Mouse (Mus musculus): ENCODE measurements around the gene Esrrg. TPM values are rescaled to one million over a fixed set of nuclear protein-coding genes. Genes with fewer than 3 reads are reported as not detected.

The Esrrg gene
- polyA plus RNA-seq, 1 experiment from 2014 or later = 27.1 TPM

DNA sequence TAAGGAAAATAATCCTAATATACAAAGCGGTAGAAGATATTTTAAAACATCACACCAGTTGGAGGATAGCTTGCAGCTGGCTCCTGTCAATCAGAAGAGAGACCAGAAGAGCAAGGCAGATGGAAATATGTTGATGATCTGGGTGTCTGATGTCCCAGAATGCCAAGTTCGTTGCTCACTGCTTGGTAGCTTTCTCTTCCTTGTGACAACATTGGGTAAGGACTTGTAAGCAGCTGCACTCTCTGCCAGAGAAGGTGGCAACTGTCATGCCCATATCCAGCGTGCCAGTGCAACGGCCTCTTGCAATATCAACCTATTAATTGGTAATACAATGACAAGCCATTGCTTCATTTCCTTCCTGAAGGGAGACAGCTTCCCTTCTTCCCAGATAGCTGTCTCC, 296.1 kb downstream of the Esrrg start:
- Histone ChIP-seq H3K36me3 (no peaks in the 10 kb centered on the region), H3K4me3 (replicated peaks) (no peak overlapping the region), H3K27ac (no peak overlapping the region), H3K4me1 (peaks cover 42% of the 10 kb centered on the region), H3K4me2 (no peak overlapping the region), H3K9me3 (replicated peaks) (no peaks in the 10 kb centered on the region), H3K9ac (no peak overlapping the region), H3K27me3 (no peaks in the 10 kb centered on the region)
- no peak for ATAC-seq (replicated peaks; ENCODE audit: low FRiP score)
- 76% methylated on average over 4 of the region's 4 CpGs for WGBS

DNA sequence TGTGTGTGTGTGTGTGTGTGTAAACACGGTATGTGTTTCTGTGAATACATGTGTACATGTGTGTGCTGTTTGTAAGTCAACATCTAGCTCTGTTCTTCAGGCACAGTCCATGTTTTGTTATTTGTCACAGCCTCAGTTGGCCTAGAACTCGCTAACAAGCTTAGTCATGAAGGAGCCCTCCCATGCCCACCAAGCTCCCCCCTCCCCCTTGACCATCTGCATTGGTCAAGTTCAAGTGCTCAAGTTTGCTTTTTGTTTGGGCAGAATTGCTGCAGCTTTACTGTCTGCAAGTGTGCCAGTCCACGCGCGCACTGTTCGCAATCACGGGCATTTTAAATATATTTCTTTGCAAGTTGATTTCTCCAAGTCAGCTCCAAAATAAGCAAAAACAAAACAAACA, 298.8 kb downstream of the Esrrg start:
- Histone ChIP-seq H3K4me2 (no peak overlapping the region), H3K27me3 (no peaks in the 10 kb centered on the region), H3K36me3 (no peaks in the 10 kb centered on the region), H3K9me3 (replicated peaks) (no peaks in the 10 kb centered on the region), H3K4me3 (replicated peaks) (no peak overlapping the region), H3K9ac (no peak overlapping the region), H3K27ac (no peak overlapping the region), H3K4me1 (peaks cover 17% of the 10 kb centered on the region)
- 66% methylated on average over 7 of the region's 7 CpGs for WGBS
- ATAC-seq (replicated peaks; ENCODE audit: low FRiP score) = no peak

DNA sequence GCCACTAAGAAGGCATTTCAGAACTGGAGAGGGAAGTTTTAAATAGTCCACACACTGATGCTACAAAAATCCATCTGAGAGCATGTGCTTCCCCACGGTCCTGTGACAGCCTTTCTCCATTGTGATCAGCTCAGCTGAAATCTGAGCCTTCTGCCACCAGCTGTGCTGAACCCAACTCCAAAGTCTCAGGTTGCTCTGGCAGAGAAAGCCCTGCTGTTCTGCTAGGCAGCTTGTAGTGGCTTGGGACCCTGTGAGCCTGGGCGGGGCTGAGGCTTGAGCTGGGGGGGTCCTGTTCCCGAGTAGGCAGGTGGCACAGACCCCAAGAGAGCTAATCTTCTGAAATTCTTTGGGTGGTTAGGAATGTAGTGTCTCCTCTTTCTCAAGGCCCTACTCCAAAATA, 299.3 kb downstream of the Esrrg start:
- H3K4me2 ChIP-seq = no peak overlapping the region
- peaks cover 16% of the 10 kb centered on the region for H3K4me1 ChIP-seq
- no peaks in the 10 kb centered on the region for H3K9me3 ChIP-seq (replicated peaks)
- WGBS = 5% methylated on average over 3 of the region's 3 CpGs
- H3K9ac ChIP-seq = no peak overlapping the region
- peak; percentile 93 for ATAC-seq (replicated peaks; ENCODE audit: low FRiP score)
- H3K36me3 ChIP-seq = no peaks in the 10 kb centered on the region
- no peaks in the 10 kb centered on the region for H3K27me3 ChIP-seq
- peak overlapping the region; percentile 42; the same call in 1 of the 2 replicates for H3K27ac ChIP-seq
- H3K4me3 ChIP-seq (replicated peaks) = no peak overlapping the region

DNA sequence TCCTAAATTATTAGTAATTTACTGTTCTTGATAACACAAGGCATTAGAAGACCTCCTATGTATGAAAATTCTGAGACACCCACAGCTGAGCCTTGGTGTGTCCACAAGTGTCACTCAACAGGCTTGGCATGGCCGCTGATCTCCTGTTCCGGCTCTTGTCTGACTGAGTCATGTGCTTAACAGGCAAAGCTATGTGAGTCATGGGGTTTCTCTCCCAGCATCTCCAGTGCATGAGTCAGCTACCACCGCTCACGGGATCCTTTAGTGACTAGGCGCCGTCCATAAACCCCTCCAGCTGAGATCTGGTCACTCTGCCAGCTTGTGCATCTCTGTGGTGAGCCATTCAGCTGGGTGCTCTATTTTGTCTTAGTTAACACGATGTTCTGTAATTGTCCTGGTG, 302.1 kb downstream of the Esrrg start:
- H3K9me3 ChIP-seq (replicated peaks) = no peaks in the 10 kb centered on the region
- peaks cover 16% of the 10 kb centered on the region for H3K4me1 ChIP-seq
- H3K4me3 ChIP-seq (replicated peaks) = no peak overlapping the region
- H3K9ac ChIP-seq = no peak overlapping the region
- H3K4me2 ChIP-seq = no peak overlapping the region
- ATAC-seq (replicated peaks; ENCODE audit: low FRiP score) = no peak
- no peak overlapping the region for H3K27ac ChIP-seq
- WGBS = 83% methylated on average over 7 of the region's 7 CpGs
- H3K27me3 ChIP-seq = no peaks in the 10 kb centered on the region
- no peaks in the 10 kb centered on the region for H3K36me3 ChIP-seq

DNA sequence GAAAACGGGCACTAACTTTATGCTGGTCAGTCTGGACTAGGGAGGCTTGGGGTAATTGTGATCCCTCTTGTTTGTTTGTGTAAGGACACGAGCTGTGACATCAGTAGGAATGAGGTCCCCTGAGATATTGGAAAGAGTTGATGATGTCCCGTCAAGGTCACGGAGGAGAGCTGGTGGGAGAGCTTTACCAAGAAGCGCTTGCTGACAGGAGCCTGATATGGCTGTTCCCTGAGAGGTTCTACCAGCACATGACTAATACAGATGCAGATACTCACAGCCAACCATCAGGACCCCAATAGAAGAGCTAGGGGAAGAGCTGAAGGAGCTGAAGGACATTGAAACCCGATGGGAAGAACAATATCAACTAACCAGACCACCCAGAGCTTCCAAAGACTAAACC, 302.6 kb downstream of the Esrrg start:
- H3K27ac ChIP-seq = no peak overlapping the region
- H3K27me3 ChIP-seq = no peaks in the 10 kb centered on the region
- 66% methylated on average over 6 of the region's 6 CpGs for WGBS
- H3K4me1 ChIP-seq = peaks cover 16% of the 10 kb centered on the region
- H3K4me2 ChIP-seq = no peak overlapping the region
- H3K4me3 ChIP-seq (replicated peaks) = no peak overlapping the region
- no peaks in the 10 kb centered on the region for H3K36me3 ChIP-seq
- no peak for ATAC-seq (replicated peaks; ENCODE audit: low FRiP score)
- no peaks in the 10 kb centered on the region for H3K9me3 ChIP-seq (replicated peaks)
- H3K9ac ChIP-seq = no peak overlapping the region

DNA sequence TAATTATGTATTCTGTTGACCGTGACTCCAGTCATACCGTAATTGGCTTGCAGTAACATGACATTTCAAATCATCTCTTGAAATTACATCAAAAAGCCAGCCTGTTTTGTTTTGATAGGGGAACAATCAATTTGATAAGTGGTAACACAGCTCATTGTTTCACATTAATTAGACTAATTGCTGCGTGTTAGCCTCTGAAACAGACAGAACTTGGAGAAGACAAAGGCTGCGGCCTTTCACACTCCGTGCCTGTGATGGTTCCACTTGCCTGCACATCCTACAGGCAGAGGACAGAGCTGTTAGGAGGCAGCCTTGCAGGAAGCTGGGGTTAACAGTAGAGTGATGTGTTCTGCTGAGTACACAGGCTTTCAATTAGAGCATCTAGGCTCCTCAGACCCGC, 309.7 kb downstream of the Esrrg start:
- Histone ChIP-seq H3K4me1 (no peaks in the 10 kb centered on the region), H3K9ac (no peak overlapping the region), H3K4me3 (replicated peaks) (no peak overlapping the region), H3K9me3 (replicated peaks) (no peaks in the 10 kb centered on the region), H3K27ac (no peak overlapping the region), H3K36me3 (no peaks in the 10 kb centered on the region), H3K4me2 (no peak overlapping the region), H3K27me3 (no peaks in the 10 kb centered on the region)
- WGBS = 51% methylated on average over 6 of the region's 6 CpGs
- no peak; the same call in 1 of the 2 replicates for ATAC-seq (replicated peaks; ENCODE audit: low FRiP score)

DNA sequence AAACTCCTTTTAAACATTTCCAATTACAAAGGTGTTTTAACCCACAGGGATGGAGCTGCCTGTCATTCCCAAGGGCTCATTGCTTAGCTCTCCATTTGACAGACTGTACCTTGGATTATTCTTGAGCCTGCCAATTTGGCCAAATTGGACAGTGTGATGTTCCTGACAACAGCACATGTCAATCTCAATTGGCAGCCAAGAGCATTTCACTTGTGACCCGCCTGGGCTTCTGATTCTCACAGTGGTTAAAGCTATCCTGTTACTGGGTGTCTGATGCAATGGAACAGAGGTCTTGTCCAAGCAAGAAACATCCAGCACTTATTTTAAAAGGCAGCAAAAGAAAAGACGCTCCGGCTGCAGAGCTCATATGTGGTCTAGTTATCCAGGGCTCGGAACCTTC, 310.3 kb downstream of the Esrrg start:
- ATAC-seq (replicated peaks; ENCODE audit: low FRiP score) = no peak
- no peaks in the 10 kb centered on the region for H3K9me3 ChIP-seq (replicated peaks)
- no peaks in the 10 kb centered on the region for H3K4me1 ChIP-seq
- no peak overlapping the region for H3K9ac ChIP-seq
- no peak overlapping the region for H3K4me3 ChIP-seq (replicated peaks)
- no peaks in the 10 kb centered on the region for H3K27me3 ChIP-seq
- no peaks in the 10 kb centered on the region for H3K36me3 ChIP-seq
- no peak overlapping the region for H3K4me2 ChIP-seq
- 92% methylated on average over 4 of the region's 4 CpGs for WGBS
- H3K27ac ChIP-seq = no peak overlapping the region

DNA sequence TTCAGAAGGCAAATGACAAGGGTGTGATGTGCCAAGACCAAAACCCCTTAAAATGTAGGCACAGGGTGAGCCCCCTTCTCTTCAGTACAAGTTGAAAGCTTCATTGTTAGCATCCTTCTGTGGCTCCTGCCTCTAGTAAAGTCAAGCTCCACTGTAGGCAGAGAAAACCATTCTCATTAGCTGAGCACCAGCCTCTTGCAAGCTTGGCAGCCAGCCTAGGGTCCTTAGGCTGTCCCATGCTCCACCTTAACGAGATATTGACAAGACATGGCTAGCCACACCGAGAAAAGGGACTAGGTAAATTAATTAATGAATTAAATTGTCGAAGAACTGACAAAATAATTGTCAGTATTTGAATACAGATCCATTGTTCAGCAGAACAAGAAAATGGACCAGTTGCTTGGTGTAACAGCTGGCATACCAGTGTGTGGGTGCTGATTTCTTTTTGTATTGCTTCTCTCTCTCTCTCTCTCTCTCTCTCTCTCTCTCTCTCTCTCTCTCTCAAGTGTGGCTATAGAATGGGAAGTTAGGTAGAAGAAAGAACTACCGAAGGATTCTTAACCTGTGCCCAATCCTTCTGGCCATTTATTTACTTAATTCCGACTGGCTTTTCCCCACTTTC, 311.7 kb downstream of the Esrrg start:
- Histone ChIP-seq H3K4me2 (no peak overlapping the region), H3K9me3 (replicated peaks) (no peaks in the 10 kb centered on the region), H3K9ac (no peak overlapping the region), H3K36me3 (no peaks in the 10 kb centered on the region), H3K27ac (no peak overlapping the region), H3K4me1 (no peaks in the 10 kb centered on the region), H3K4me3 (replicated peaks) (no peak overlapping the region), H3K27me3 (no peaks in the 10 kb centered on the region)
- ATAC-seq (replicated peaks; ENCODE audit: low FRiP score) = no peak
- 79% methylated on average over 5 of the region's 5 CpGs for WGBS

DNA sequence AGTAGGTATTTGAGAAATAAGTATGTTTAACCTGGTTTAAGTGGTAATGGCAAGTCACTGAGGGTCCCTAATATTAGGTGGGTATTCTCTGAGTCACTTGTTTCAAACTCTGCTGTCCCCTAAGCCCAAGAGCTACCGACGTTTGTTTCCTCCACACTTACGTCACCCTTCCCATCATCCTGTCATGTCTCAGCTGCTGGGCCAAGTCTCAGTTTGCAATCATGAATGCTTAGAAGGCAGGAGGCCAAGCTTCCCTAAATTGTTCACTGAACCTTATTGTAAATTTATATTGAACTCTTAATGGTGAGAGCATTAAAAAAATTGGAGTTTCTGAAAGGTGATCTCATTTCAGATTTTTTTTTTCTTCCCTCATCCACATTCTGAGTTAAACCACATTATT, 322.6 kb downstream of the Esrrg start:
- no peaks in the 10 kb centered on the region for H3K4me1 ChIP-seq
- no peak overlapping the region for H3K9ac ChIP-seq
- WGBS = 44% methylated on average over 3 of the region's 3 CpGs
- no peak overlapping the region for H3K27ac ChIP-seq
- no peaks in the 10 kb centered on the region for H3K9me3 ChIP-seq (replicated peaks)
- H3K4me2 ChIP-seq = no peak overlapping the region
- no peaks in the 10 kb centered on the region for H3K36me3 ChIP-seq
- no peak overlapping the region for H3K4me3 ChIP-seq (replicated peaks)
- no peak for ATAC-seq (replicated peaks; ENCODE audit: low FRiP score)
- no peaks in the 10 kb centered on the region for H3K27me3 ChIP-seq

DNA sequence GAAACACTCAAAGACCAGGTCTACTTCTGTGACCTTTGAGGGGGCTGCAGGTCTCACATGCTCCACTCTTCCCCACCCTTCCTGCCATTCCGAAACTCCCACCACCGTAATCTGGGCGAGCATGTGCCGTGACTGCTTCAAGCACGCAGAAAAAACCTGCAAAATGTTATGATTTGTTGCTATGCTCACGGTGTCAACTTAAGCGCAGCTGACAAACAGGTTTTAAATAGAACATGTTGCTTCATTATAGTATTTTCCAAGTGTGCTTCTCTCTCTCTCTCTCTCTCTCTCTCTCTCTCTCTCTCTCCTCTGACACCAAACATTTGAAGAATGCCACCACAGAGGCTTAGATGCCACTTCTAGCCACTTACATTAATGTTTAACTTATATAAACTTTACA, 330.1 kb downstream of the Esrrg start:
- Histone ChIP-seq H3K9ac (no peak overlapping the region), H3K27me3 (no peaks in the 10 kb centered on the region), H3K36me3 (no peaks in the 10 kb centered on the region), H3K27ac (no peak overlapping the region), H3K9me3 (replicated peaks) (no peaks in the 10 kb centered on the region), H3K4me2 (no peak overlapping the region), H3K4me3 (replicated peaks) (no peak overlapping the region), H3K4me1 (peaks cover 11% of the 10 kb centered on the region; the same call in 1 of the 2 replicates)
- no peak for ATAC-seq (replicated peaks; ENCODE audit: low FRiP score)
- WGBS = 56% methylated on average over 7 of the region's 7 CpGs

DNA sequence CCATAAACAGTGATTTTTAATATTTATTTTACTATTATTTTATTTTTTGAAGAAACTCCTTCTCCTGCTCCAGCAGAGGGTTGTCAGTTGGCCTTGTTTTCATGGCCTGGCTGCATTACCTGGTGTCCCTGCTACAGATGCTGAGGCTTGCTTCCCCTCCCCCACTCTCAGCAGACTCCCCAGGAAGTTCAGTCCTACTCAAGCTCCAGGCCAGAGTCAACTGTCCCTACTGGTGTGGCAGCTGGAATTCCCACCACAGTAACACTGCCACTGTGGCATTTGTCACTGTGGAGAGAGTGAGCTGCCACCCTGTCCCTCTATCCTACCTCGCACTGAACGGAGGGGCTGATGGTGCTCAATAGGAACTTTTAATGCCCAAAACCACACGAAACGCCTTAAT, 330.5 kb downstream of the Esrrg start:
- H3K27me3 ChIP-seq = no peaks in the 10 kb centered on the region
- H3K4me2 ChIP-seq = no peak overlapping the region
- no peak overlapping the region for H3K9ac ChIP-seq
- 54% methylated on average over 4 of the region's 4 CpGs for whole genome bisulfite sequencing
- no peak overlapping the region for H3K27ac ChIP-seq
- H3K9me3 ChIP-seq (replicated peaks) = no peaks in the 10 kb centered on the region
- peaks cover 11% of the 10 kb centered on the region; the same call in 1 of the 2 replicates for H3K4me1 ChIP-seq
- H3K4me3 ChIP-seq (replicated peaks) = no peak overlapping the region
- no peaks in the 10 kb centered on the region for H3K36me3 ChIP-seq
- ATAC-seq (replicated peaks; ENCODE audit: low FRiP score) = no peak

DNA sequence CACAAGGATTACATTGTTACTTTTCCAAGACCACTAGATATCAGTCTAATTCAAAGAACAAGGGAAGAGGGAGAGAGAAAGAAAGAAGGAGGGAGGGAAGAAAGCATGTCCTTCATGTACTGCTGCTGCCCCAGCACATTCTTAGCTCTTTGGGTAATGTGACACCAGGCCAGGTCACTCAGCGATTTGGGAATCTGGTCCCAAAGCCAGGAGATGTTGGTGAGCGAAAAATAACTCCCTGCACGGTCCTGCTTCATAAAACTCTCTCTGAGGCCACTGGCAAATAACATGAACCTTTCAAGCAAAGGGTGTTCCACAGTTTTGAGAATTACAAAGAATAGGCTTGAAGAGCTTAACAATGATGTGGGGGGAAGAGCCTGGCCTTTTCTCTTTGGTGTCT, 342.9 kb downstream of the Esrrg start:
- Histone ChIP-seq H3K4me2 (no peak overlapping the region), H3K4me3 (replicated peaks) (no peak overlapping the region), H3K36me3 (no peaks in the 10 kb centered on the region), H3K9ac (no peak overlapping the region), H3K27ac (no peak overlapping the region), H3K9me3 (replicated peaks) (no peaks in the 10 kb centered on the region), H3K27me3 (no peaks in the 10 kb centered on the region), H3K4me1 (no peaks in the 10 kb centered on the region)
- ATAC-seq (replicated peaks; ENCODE audit: low FRiP score) = no peak
- WGBS = 30% methylated on average over 3 of the region's 3 CpGs

DNA sequence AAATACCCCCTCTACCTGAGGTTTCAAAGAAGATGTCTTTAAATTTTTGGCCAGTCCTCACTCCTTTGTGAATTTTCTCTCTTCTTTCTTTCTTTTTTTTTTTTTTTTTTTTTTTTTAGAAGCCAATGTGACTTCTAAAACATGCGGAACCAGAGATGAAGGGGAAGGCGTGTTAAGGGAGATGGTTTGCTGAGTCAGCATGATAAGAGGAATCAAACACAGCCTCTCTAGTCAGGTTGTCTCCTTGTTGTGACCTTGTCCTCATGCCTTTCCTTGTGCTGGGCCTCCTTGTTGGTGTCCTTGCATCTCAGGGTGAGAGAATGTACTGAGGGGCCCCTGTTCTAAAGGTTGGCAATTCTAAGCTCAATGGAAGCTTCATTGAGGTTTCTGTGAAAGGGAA, 348.1 kb downstream of the Esrrg start:
- Histone ChIP-seq H3K4me3 (replicated peaks) (no peak overlapping the region), H3K36me3 (no peaks in the 10 kb centered on the region), H3K4me2 (no peak overlapping the region), H3K27me3 (no peaks in the 10 kb centered on the region), H3K9ac (no peak overlapping the region), H3K4me1 (0 out of 2 replicates have a peak, but pooled peaks cover 11% of the 10 kb centered on the region), H3K27ac (no peak overlapping the region), H3K9me3 (replicated peaks) (no peaks in the 10 kb centered on the region)
- 98% methylated on average over 2 of the region's 2 CpGs for WGBS
- ATAC-seq (replicated peaks; ENCODE audit: low FRiP score) = no peak
